Mouse (Mus musculus): Measurements from ENCODE around the gene Pphln1. TPM values are rescaled to one million over a fixed set of nuclear protein-coding genes. Genes with fewer than 3 reads are reported as not detected.
A peak's percentile ranks its signal among the peaks of the same experiment; 100 is the strongest.

Gene Pphln1
- polyA plus RNA-seq, 1 experiment from 2014 or later, result 42.6 TPM

DNA sequence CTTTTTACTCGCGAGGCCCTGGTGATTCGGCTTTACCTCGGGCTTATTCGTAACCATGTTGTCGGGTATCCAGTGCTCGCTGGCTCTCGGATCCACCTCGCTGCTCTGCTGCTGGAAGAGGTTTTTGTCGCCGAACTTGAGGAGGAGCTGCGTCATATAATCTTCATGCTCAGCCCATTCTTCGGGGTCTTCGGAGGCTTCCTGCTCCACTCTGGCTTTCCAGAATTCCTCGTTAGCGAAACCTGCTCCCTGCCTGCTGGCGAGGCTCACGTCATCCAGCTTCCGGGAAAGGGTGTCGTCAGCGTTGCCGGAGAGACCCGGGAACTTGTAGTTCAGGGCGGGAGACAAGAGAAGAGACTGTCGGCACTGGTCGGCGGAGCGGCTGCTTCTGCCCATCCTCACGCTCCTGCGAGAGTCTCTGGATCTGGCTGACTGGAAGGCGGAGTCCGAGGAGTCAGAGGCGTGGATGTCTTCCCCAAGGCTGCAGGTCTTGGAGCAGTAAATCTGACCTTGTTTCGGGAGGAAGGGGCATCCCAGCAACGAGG, 105.1 kb downstream of the Pphln1 start:
- Histone ChIP-seq H3K27ac (ENCODE audit: low read length) (no peak overlapping the region), H3K4me1 (replicated peaks; ENCODE audit: control insufficient read depth, insufficient read depth, low read length) (no peaks in the 10 kb centered on the region), H3K9me3 (ENCODE audit: control insufficient read depth, low read length) (no peaks in the 10 kb centered on the region), H3K4me3 (ENCODE audit: low read length) (no peak overlapping the region), H3K4me2 (ENCODE audit: low read depth, low read length) (no peak overlapping the region), H3K27me3 (ENCODE audit: control insufficient read depth, insufficient read depth, low read depth, low read length) (no peaks in the 10 kb centered on the region), H3K36me3 (ENCODE audit: control insufficient read depth, insufficient read depth, low read length) (peaks cover 72% of the 10 kb centered on the region), H3K9ac (ENCODE audit: low read length) (no peak overlapping the region)
- no peak for ATAC-seq (ENCODE audit: low read depth)
- WGBS, result 92% methylated on average over 35 of the region's 35 CpGs

DNA sequence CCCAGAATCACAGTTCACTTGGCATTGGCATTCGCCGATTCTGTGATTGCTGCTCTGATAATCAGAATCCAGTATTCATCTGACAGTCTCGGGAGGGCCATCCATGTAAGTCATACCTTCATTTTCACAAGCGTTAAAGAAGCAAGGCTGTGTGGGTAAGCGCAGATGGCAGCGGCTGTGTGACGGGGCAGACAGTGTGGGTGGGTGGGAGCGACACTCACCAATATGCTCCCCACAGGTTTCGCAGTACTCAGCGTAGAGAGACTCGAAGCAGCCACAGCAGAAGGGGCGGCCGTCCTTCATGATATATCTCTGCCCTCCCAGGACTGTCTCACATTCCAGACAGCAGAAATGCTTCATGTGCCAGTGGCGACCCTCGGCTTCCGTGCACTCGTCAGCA, 106.7 kb downstream of the Pphln1 start:
- Histone ChIP-seq H3K27ac (ENCODE audit: low read length) (no peak overlapping the region), H3K4me1 (replicated peaks; ENCODE audit: control insufficient read depth, insufficient read depth, low read length) (no peaks in the 10 kb centered on the region), H3K36me3 (ENCODE audit: control insufficient read depth, insufficient read depth, low read length) (peaks cover 73% of the 10 kb centered on the region), H3K9me3 (ENCODE audit: control insufficient read depth, low read length) (no peaks in the 10 kb centered on the region), H3K9ac (ENCODE audit: low read length) (no peak overlapping the region), H3K4me2 (ENCODE audit: low read depth, low read length) (no peak overlapping the region), H3K4me3 (ENCODE audit: low read length) (no peak overlapping the region), H3K27me3 (ENCODE audit: control insufficient read depth, insufficient read depth, low read depth, low read length) (no peaks in the 10 kb centered on the region)
- no peak for ATAC-seq (ENCODE audit: low read depth)
- 92% methylated on average over 17 of the region's 17 CpGs for WGBS

DNA sequence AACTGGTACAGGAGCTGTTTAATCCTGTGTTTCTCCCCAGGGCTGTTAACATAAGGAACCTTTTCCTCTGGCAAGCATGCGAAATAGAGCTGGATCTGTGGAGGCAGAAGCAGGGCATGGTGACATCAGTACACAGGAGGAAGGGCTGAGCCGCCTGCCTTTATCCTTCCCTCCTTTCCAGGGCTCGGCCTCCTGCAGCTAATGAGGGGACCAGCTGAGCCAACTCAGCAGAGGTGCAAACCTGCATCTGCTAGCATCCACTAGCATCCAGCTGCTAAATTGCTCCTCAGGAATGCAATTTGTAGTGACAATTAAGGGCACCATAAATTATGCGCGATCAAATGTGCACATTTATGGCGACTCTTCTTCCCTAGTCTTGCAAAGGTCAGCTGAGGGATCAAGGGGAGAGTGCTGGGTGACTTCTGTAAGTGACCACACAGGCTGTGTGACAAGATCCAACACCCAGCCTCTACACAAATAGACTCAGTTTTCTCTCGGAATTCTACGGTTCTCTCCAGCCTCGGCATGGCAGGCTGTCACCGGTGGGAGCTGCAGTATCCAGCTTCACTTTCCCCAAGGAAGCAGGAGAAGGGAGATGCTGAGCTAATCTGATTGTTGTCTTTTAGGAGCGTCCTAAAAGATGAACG, 112.7 kb downstream of the Pphln1 start:
- Histone ChIP-seq H3K9ac (ENCODE audit: low read length) (no peak overlapping the region), H3K4me3 (ENCODE audit: low read length) (no peak overlapping the region), H3K27ac (ENCODE audit: low read length) (no peak overlapping the region), H3K4me1 (replicated peaks; ENCODE audit: control insufficient read depth, insufficient read depth, low read length) (peaks cover 12% of the 10 kb centered on the region), H3K9me3 (ENCODE audit: control insufficient read depth, low read length) (no peaks in the 10 kb centered on the region), H3K4me2 (ENCODE audit: low read depth, low read length) (no peak overlapping the region), H3K27me3 (ENCODE audit: control insufficient read depth, insufficient read depth, low read depth, low read length) (no peaks in the 10 kb centered on the region), H3K36me3 (ENCODE audit: control insufficient read depth, insufficient read depth, low read length) (peaks cover 25% of the 10 kb centered on the region)
- WGBS, result 57% methylated on average over 12 of the region's 12 CpGs
- ATAC-seq (ENCODE audit: low read depth), result no peak

DNA sequence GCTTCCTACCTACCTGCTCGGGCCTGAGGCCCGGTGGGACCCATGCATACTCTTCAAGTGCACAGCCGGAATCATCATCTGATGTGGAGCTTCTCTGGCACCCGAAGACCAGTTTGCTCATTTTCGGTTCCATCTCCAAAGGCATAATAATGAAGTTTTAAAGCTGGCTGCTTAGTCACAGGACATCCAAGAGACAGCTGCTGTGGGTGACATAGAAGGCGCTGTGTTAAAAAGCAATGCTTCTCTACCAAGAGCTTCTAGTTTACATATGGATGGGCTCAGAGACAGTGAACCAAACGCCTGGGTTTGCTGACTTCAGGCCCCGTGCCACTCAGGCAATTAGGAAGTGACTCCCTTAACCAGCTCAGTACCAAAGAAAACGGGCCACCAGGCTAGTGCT, 114.3 kb downstream of the Pphln1 start:
- H3K9me3 ChIP-seq (ENCODE audit: control insufficient read depth, low read length), result no peaks in the 10 kb centered on the region
- no peak overlapping the region for H3K27ac ChIP-seq (ENCODE audit: low read length)
- no peaks in the 10 kb centered on the region for H3K27me3 ChIP-seq (ENCODE audit: control insufficient read depth, insufficient read depth, low read depth, low read length)
- peaks cover 18% of the 10 kb centered on the region for H3K36me3 ChIP-seq (ENCODE audit: control insufficient read depth, insufficient read depth, low read length)
- WGBS, result 41% methylated on average over 9 of the region's 9 CpGs
- ATAC-seq (ENCODE audit: low read depth), result no peak
- peaks cover 15% of the 10 kb centered on the region for H3K4me1 ChIP-seq (replicated peaks; ENCODE audit: control insufficient read depth, insufficient read depth, low read length)
- no peak overlapping the region for H3K9ac ChIP-seq (ENCODE audit: low read length)
- no peak overlapping the region for H3K4me2 ChIP-seq (ENCODE audit: low read depth, low read length)
- no peak overlapping the region for H3K4me3 ChIP-seq (ENCODE audit: low read length)

DNA sequence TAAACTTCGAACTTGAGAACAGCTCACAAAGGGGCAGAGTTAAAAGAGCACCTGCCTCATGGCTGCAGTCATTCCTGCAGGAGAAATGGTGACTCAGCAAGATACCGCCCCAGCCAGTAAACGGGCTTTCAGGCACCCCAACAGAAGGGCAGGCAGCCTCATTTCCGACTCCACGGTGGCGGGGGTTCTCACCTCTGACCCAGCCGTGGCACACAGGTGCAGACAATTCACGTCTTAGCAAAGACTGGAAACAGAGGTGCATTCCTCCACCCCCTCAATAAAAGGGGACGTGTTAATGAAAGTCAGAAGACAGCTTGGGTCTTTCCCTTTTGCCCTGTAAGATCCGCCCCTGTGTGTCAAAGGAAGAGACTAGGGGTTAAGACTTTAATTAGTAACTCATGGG, 115.8 kb downstream of the Pphln1 start:
- peak overlapping the region; percentile 31 for H3K4me2 ChIP-seq (ENCODE audit: low read depth, low read length)
- no peak overlapping the region for H3K9ac ChIP-seq (ENCODE audit: low read length)
- ATAC-seq (ENCODE audit: low read depth), result no peak
- peaks cover 21% of the 10 kb centered on the region for H3K4me1 ChIP-seq (replicated peaks; ENCODE audit: control insufficient read depth, insufficient read depth, low read length)
- H3K27ac ChIP-seq (ENCODE audit: low read length), result no peak overlapping the region
- no peaks in the 10 kb centered on the region for H3K9me3 ChIP-seq (ENCODE audit: control insufficient read depth, low read length)
- no peaks in the 10 kb centered on the region for H3K27me3 ChIP-seq (ENCODE audit: control insufficient read depth, insufficient read depth, low read depth, low read length)
- peaks cover 4% of the 10 kb centered on the region for H3K36me3 ChIP-seq (ENCODE audit: control insufficient read depth, insufficient read depth, low read length)
- 17% methylated on average over 10 of the region's 10 CpGs for whole genome bisulfite sequencing
- H3K4me3 ChIP-seq (ENCODE audit: low read length), result no peak overlapping the region

DNA sequence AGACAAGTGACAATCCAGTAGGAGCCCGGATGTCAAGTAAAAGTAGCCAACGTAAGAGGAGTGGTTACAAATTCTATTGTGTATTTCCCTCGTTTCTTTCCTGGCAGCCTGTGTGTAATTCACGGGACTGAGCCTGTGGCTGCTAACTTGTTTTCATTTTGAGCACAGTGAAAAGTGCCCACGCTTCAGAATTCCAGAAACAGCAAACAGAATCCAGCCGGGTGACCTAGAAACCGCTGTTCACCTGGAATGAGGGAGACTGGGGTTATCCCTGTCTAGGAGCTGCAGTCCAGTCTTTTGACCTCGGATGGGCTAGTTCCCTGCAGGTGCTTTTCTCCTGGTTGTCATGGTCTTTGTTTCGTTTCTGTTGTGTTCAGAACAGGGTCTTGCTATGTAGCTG, 117.2 kb downstream of the Pphln1 start:
- Histone ChIP-seq H3K4me2 (ENCODE audit: low read depth, low read length) (no peak overlapping the region), H3K27ac (ENCODE audit: low read length) (no peak overlapping the region), H3K4me3 (ENCODE audit: low read length) (no peak overlapping the region), H3K4me1 (replicated peaks; ENCODE audit: control insufficient read depth, insufficient read depth, low read length) (peaks cover 27% of the 10 kb centered on the region), H3K9me3 (ENCODE audit: control insufficient read depth, low read length) (no peaks in the 10 kb centered on the region), H3K36me3 (ENCODE audit: control insufficient read depth, insufficient read depth, low read length) (no peaks in the 10 kb centered on the region; the same call in 1 of the 2 replicates), H3K9ac (ENCODE audit: low read length) (no peak overlapping the region), H3K27me3 (ENCODE audit: control insufficient read depth, insufficient read depth, low read depth, low read length) (no peaks in the 10 kb centered on the region)
- WGBS, result 68% methylated on average over 9 of the region's 9 CpGs
- ATAC-seq (ENCODE audit: low read depth), result no peak

DNA sequence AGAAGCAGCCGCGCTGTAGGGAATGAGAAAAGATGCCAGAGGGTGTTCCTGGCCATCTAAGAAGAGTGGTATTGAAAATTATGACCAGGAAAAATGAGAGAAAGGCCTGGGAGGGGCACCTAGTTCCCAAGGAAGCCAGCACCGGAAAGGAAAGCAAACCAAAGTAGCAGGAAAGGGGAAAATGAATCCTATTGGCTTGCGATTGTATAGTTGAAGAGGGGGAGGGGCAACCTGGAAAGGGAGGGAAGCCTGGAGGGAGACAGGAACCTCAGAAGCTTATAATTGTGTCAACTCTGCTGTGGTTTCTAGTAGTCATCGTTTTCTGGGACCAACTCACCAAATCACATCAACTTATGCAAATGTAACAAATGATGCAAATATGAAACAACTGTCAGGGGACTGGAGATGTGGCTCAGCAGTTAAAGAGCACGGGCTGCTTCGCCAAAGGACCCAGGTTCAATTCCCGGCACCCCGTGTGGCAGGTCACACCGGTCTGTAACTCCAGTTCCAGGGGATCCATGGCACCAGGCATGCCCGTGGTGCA, 118.9 kb downstream of the Pphln1 start:
- H3K9me3 ChIP-seq (ENCODE audit: control insufficient read depth, low read length), result no peaks in the 10 kb centered on the region
- H3K4me1 ChIP-seq (replicated peaks; ENCODE audit: control insufficient read depth, insufficient read depth, low read length), result peaks cover 36% of the 10 kb centered on the region
- ATAC-seq (ENCODE audit: low read depth), result no peak
- H3K9ac ChIP-seq (ENCODE audit: low read length), result no peak overlapping the region
- H3K4me2 ChIP-seq (ENCODE audit: low read depth, low read length), result peak overlapping the region; percentile 84
- H3K27me3 ChIP-seq (ENCODE audit: control insufficient read depth, insufficient read depth, low read depth, low read length), result no peaks in the 10 kb centered on the region
- WGBS, result 69% methylated on average over 11 of the region's 11 CpGs
- peak overlapping the region; percentile 72 for H3K4me3 ChIP-seq (ENCODE audit: low read length)
- H3K27ac ChIP-seq (ENCODE audit: low read length), result peak overlapping the region; percentile 96
- no peaks in the 10 kb centered on the region for H3K36me3 ChIP-seq (ENCODE audit: control insufficient read depth, insufficient read depth, low read length)

DNA sequence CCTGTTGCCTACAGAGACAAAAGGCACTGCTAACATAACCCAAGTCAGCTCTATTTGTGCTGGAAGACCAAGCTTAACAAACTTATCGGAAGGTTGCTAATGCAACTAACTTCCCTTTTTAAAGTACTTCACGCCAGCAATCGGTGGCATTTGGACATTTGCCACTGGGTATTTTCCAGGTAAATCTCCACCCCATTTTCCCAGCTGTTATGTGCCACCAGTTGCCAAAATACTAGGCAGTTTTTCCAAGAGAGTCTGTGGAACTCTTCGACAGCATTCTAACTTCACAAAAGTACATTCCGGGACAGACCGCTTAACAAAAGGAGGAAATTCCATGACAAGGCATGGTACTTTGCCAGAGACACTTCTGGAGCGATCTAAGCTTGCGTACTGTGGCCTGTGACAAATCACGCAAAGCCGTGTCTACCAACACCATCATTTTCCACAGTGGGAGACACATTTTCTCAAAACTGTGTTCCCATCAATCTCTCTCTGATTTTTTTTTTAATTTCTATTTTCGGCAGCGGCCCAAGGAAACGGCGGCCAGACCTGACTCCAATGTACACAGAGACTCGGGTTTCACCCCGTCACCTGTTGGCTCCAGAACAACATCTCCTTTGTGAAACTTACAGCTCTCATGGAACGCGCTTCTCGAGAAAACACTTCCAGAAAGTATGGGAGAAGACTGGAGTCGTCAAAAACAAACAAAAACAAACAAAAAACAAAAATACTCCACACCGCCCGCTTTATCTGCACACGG, 120.2 kb downstream of the Pphln1 start:
- peak; percentile 49 for ATAC-seq (ENCODE audit: low read depth)
- WGBS, result 2% methylated on average over 23 of the region's 23 CpGs

More for the DNA sequence above, 120.2 kb downstream of the Pphln1 start:
- peak overlapping the region; percentile 96 for H3K27ac ChIP-seq (ENCODE audit: low read length)
- H3K9ac ChIP-seq (ENCODE audit: low read length), result peak overlapping the region; percentile 87
- H3K4me2 ChIP-seq (ENCODE audit: low read depth, low read length), result peak overlapping the region; percentile 84
- H3K36me3 ChIP-seq (ENCODE audit: control insufficient read depth, insufficient read depth, low read length), result no peaks in the 10 kb centered on the region
- H3K4me1 ChIP-seq (replicated peaks; ENCODE audit: control insufficient read depth, insufficient read depth, low read length), result peaks cover 33% of the 10 kb centered on the region
- H3K4me3 ChIP-seq (ENCODE audit: low read length), result peak overlapping the region; percentile 72
- no peaks in the 10 kb centered on the region for H3K9me3 ChIP-seq (ENCODE audit: control insufficient read depth, low read length)
- no peaks in the 10 kb centered on the region for H3K27me3 ChIP-seq (ENCODE audit: control insufficient read depth, insufficient read depth, low read depth, low read length)
